Mouse (Mus musculus) v-Abl transformed pro-B cells (cell line): ENCODE measurements around the gene Cacna2d2.

Experiments
- in situ Hi-C, 2 experiments: fragments of 400-800 bp; cut with MboI; formaldehyde crosslinking; loops; one replicate each; pipeline ENCODE4 v1.15.1; 2025; ENCODE audit not compliant: unreplicated experiment in 2 of 2

Gene Cacna2d2

DNA sequence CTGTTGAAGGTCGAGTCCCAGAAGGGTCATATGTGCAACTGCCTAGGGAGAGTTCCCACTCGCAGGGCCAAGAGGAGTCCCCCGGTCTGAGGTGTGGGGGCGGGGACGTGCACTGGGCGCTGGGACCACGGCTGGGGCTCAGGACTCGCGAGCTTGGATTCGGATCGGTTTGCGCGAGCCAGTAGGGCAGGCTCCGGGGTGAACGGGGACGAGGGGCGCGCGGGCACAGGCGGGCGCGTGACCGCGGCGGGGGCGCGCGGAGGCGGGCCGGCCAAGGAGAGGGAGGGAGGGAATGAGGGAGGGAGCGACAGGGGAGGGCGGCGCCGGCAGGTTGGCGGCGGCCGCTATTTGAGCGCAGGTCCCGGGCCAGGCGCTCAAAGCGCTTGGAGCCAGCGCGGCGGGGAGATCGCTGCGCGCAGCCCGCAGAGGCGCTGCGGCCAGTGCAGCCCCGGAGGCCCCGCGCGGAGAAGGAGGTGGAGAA, at the start of gene Cacna2d2:
Gene Cacna2d2 (plus strand): TSS at position 122 of the 481 bp plus-strand sequence.
- in situ Hi-C loops = no loop called here

DNA sequence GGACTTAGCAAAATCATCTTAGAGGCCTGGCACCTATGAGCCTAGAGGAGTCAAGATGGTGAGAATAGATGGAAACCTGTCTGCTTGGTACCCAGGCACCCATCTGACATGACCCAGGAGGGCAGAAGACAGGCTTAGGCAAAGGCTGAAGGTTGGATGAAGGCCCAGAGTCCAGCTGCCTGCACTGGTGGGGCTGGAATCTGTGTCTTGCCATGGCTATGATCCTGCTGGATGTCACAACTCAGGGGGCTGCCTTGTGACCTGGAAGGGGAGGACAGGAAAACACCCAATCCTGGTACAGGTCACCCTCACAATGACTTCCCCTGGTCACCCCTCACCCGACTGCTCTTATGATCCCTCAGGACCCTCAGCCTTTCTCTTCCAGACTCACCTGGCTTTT, 44.6 kb upstream of the Cacna2d2 start:
- in situ Hi-C loops = loop anchor here (5.0 to 25.0 kb wide), 6 partner anchors 60 to 680 kb away; partner anchors contain the start of genes Cish (in 1 of the 2), Gnat1 (in 1 of the 2) and Slc38a3 (in 1 of the 2)

DNA sequence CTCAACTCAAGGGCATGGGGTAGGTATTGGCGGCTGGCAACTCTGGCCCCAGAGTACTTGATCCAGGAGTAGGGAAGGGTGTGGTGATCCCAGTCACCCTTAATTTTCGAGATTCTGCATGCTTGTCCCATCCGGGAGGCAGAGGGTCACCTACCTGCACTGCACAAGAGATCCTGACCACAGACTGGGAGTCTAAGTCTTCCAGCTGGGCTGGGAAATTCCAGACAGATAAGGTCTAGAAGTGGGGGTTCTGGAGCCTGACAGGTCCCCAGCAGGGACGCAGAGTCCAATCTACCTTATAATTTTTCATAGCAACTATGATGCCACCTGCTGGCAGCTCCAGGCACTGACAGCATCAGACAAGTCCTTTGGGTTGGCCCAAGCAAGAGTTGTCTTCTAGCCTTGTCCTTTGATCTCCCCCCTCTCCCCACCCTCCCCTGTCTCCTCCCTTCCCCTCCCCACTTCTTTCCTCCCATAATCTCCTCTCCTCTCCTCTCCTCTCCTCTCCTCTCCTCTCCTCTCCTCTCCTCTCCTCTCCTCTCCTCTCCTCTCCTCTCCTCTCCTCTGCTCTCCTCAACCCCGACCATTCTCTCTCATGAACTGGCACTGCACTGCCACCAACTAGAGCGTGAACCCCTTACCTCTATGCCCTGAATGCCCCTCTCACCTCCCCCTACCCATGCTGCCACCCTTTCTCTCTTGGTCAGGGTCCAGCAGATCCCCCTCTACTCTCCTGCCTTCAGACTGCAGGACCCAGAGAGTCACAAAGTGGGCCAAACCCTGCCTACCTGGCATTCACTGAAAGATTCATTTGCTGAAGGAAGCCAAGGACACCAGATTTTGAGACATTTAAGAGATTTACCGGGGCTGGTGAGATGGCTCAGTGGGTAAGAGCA, 43.3 kb upstream of the Cacna2d2 start:
- in situ Hi-C loops = loop anchor here (5.0 to 25.0 kb wide), 6 partner anchors 61 to 681 kb away; partner anchors contain the start of genes Cish (in 1 of the 2), Gnat1 (in 1 of the 2) and Slc38a3 (in 1 of the 2)

DNA sequence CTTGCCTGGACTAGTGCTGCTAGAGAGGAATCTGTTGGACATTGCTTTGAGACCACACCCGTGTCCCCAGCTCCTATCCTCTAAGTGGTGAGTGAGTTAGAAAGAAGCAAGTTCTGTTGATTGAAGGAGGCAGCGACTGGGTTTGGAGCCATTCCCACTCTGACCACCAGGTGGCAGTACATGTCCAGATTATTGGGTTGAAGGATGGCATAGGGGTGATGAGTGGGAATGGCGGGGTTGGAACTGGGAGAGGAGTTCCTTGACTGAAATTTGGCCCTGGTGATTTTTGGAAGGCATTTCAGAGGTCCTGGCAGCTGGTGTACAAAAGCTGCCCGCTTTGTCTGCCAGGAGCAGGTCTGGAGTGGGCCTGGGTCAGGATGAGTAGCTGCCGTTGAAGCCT, 41.8 kb upstream of the Cacna2d2 start:
- in situ Hi-C loops = loop anchor here (5.0 to 25.0 kb wide), 6 partner anchors 63 to 683 kb away; partner anchors contain the start of genes Cish (in 1 of the 2), Gnat1 (in 1 of the 2) and Slc38a3 (in 1 of the 2)

DNA sequence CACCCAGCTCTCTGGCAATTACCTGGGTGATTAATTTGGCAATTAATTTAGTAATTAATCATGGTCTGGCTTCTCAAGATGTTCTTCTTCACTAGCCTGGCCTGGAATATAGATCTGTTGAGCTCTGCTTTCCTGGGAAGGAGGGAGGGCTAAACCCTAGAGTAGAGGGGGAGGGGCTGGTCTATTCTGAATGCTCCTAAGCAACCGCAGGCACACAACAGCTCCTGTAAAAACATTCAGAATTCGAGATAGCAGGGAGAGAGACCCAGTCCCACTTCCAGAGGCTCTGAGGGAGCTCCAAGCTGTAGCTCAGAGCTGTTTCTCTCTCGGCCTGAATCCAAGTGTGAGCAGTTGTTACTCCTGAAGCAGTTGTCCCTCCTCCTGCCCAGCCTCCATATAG, 38.4 kb upstream of the Cacna2d2 start:
- in situ Hi-C loops = loop anchor here (5.0 to 25.0 kb wide), 2 partner anchors 151 to 301 kb away; partner anchors contain the start of gene Slc38a3 (in 1 of the 2)

DNA sequence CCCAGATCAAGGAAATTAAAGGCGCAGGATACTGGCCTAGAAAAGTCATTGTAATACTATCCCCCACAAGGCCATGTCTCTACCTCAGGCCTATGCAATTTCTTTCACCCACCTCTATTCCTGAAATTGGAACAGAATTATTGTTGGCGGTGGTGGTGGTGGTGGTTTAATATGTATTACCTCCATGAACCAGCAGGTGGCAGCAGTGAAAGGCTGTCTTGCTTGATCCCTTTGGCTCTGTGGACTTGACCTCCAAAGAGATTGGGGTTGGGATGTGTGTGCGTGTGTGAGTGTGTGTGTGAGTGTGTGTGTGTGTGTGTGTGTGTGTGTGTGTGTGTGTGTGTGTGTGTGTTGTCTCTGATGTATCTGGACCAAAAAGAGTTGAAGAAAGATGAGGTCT, 32.8 kb upstream of the Cacna2d2 start:
- in situ Hi-C loops = loop anchor here in 1 of 2 experiments (5.0 to 25.0 kb wide), 2 partner anchors 146 to 296 kb away; partner anchors contain the start of gene Slc38a3

DNA sequence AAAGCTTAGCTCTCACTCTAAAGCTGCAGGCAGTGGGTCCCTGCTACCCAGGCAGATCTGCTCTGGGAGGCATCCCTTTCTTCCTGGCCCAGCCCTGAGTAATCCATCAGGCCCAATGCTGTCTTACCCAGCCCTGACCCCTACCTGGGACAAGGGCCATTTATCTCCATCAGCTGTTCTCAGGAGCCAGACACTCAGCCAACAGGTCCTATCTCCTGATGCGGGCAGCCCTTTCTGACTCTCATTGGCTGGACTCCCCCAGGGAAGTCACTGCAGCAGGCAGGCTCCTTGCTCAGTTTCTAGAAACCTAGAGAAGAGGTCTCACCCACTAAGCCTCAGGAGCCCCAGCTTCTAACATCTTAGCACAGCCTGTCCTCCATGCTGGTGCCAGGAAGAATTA, 31.1 kb upstream of the Cacna2d2 start:
- in situ Hi-C loops = loop anchor here in 1 of 2 experiments (5.0 to 25.0 kb wide), 2 partner anchors 144 to 294 kb away; partner anchors contain the start of gene Slc38a3

DNA sequence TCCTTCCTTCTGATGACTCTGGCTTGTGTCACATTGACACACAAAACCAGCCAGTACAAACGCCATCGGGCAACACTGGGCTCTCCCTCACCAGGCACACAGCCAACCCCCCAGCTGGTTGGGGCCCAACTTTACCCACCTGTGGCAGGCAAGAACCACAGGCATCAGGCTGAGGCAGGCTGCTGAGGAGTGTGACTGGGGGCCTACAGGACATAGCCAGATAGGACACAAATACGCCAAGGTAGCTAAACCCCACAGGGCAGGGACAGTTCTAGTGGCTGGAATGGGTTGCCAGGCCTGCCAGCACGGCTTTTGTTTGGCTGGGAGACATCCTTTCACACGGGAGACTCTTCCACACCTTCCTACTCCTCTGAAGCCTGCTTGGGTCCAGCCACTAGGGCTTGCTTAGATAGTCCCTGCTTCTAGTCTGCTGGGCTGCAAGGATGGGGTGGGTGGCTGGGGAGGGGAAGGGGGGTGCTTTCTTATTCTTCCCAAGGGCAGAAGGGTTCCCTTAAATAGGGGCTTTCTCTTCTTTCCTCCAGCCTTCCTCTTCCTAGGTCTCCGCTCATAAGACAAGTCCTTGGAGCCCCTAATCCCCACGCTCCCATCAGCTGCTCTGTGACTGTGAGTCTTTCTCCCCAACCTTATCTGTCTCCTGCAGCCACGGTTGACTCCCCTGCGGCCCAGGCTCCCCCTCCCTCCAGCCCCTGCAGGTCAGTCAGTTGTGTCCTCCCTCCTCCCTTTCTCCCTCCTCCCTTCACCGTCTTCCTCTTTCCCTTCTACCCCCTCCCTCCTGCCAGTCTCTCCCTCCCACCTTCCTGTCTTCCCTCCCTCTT, 29.9 kb upstream of the Cacna2d2 start:
- in situ Hi-C loops = loop anchor here in 1 of 2 experiments (5.0 to 25.0 kb wide), 2 partner anchors 143 to 293 kb away; partner anchors contain the start of gene Slc38a3

DNA sequence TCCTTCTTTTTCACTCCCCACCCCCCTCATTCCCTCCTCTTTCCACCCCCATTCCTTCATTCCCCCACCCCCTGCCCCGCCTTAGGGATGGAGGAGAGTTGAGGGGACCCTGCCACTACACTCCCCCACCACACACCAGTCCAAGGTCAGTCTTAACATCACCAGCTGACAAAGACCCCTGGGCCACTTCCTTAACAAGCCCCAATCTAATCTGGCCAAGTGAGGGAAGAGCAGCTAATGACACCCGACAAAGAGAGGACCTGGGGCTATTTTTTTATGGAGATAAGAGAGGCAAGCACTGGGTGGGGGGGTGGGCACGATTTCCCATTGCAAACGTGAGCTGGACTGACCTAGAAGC, 29.3 kb upstream of the Cacna2d2 start:
- in situ Hi-C loops = loop anchor here in 1 of 2 experiments (25.0 kb wide), 1 partner anchor 292 kb away; the partner anchor contains the start of gene Slc38a3

DNA sequence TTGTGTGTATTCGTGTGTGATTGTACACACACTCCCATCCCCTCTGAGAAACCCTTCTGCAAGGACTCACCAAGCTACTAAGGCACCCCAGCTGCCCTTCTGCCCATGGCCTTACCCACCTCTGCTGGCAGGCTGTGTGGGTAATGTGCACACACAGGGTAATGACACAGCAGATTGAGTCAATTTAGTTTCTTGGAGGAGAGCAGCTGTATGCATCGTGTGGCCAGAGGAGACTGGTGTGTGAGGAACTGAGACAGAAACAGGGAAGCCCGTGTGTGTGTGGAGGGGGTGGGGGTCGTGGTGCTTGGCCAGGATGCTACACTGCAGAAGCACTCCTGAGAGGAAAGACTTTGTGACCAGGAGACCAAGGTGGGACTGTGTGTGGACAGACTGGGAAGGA, 27.0 kb upstream of the Cacna2d2 start:
- in situ Hi-C loops = loop anchor here in 1 of 2 experiments (25.0 kb wide), 1 partner anchor 290 kb away; the partner anchor contains the start of gene Slc38a3

DNA sequence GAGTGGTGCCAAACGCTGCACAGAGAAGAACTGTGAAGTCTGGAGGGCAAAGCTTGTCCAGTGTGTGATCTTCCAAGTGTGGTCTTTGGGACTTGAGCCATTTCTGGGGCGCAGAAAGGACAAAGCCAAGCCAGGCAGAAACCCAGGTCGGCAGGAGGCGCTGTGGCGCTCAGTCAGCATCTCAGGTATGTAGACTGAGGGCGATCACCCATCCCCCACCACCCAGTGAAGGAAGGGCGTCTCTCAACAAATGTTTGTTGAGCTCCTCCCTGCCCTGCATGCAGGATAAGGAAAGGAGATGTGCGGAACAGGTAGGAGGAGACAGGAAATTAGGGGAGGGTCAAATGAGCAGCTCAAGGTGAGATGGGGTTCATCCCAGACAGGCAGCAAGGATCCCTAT, 24.8 kb upstream of the Cacna2d2 start:
- in situ Hi-C loops = loop anchor here in 1 of 2 experiments (25.0 kb wide), 1 partner anchor 288 kb away; the partner anchor contains the start of gene Slc38a3

DNA sequence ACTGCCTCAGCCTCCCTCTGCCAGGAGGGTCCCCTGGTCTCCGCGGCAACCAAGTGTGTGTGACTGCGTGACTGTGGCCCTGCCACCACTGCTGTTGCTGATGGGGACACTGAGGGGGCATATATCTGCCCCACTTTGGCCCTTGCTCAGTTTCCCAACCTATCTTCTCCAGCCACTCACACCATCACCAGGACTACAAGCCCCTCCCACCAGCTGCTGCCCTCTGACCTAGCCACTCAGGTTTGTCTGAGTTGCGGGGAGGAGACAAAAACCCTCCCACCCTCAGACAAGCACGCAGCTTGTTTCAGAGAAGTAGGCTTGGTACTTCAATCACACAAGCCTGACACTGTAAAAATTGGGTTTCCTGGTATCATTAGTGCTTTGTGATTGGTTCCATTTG, 24.0 kb upstream of the Cacna2d2 start:
- in situ Hi-C loops = no loop called here

DNA sequence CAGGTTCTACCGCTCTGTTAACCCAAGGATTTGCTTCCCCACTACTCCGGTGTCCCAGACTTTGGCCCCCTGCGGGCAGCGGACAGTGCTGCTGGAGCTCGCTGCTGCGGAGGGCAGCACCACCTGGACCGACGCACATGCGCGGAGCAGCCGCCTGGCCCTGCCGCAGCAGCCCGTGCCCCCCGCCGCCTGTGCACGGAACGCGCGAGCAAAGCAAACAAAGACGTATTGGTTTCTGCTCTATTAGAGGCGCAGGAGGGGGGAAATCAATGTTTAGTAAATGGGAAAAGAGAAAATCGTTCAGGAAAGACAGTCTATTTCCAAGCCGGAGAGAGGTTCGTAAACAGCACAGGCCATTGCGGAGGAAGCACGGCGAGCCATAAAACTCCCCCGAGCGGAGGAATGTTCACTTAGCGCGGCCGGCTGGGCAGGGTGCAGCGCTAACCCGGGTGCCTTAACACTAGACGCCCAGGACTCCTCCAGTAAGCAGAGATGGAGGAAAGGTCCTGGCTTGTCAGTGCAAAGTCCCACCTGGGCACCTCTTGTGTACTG, 21.4 kb upstream of the Cacna2d2 start:
- in situ Hi-C loops = no loop called here

DNA sequence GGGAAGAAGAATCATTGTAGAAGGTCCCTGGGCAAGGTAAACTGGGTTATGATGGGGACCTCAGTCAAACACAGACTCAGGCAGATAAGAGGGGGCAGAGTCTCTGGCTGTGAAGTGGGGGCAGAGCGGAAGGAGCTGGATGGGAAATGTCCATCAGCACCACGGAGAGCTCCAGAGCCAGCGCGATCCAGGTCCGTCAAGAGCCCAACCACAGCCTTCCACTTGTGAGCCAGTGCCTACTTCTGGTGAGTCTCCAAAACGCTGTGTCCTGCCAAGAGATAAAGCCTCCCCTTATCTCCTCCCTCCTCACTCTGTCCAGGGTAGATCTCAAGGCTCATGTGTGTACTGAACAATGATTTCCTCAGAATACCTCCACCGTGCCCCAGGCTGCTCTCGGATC, 17.7 kb upstream of the Cacna2d2 start:
- in situ Hi-C loops = no loop called here

DNA sequence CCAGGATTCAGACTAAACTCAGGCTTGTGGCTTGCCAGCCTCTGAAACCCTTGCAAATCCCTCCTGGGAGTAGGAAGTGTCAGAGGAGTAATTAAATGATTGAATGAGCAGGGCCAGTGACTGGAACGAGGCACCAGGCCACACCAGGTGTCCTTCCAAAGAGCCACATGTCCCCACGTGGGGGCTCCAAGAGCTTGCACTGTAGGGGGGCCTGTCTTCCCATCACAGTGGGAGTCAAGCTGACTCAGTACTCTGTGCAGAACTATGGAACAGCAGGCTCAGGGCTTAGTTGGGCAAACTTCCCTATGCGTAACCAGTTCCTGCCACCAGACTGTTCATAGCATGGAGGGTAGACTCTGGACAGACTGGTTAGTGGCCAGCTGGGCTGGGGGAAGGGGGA, 15.0 kb upstream of the Cacna2d2 start:
- in situ Hi-C loops = no loop called here

DNA sequence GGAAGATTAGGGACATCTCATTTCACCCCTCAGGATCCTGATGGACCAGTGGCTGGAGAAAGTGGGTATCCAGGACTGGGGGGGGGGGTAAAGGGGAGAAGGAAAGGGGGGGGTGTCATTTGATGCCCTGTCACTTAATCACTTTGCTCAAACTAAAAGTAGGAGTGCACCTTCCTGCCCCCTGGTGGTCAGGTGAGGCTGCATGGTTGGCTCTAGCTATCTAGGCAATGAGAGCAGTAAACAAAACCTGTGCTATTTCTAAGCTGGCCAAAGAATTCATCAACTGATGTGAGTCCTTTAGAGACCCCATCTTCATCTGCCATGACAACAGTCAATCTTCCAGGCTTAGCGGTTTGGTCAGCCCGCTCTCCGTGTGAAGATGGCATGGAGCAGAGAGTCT, 12.7 kb upstream of the Cacna2d2 start:
- in situ Hi-C loops = no loop called here

DNA sequence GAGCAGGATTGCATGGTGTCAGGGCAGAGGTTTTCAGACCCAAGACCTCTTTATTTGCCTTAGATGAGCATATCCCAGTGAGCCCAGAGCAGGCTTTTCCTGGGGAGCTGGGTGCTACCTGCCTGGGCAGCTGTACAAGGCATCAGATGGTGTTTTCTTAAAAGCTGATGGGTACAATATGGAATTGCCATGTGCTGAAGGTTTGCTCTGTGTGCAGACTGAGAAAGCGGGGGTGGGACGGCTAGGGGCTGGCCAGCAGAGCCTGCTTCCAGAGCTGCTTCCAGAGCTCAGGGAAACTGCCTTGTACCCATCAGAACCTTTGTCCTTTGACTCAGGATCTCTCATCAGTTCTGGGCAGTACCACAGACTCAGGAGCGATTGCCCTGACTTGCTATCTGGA, 11.7 kb upstream of the Cacna2d2 start:
- in situ Hi-C loops = no loop called here

DNA sequence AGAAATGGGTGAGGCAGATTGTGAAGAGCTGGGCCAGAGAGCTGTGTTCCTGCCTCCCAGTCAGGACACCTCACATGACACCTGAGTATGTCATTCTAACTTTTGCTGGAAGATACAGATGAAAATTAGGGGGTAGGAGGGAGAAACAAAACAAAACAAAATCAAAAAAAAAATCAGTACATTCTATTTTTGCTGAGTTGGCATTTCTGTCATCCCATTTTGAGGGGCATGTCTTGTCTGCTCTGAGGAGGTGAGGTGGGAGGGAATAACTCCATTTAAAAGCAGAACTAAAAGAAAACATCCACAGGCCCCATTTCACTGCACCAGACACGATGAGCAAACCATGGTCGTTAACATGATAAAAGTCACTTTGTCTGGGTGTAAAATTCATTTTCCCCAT, 11.1 kb upstream of the Cacna2d2 start:
- in situ Hi-C loops = no loop called here

DNA sequence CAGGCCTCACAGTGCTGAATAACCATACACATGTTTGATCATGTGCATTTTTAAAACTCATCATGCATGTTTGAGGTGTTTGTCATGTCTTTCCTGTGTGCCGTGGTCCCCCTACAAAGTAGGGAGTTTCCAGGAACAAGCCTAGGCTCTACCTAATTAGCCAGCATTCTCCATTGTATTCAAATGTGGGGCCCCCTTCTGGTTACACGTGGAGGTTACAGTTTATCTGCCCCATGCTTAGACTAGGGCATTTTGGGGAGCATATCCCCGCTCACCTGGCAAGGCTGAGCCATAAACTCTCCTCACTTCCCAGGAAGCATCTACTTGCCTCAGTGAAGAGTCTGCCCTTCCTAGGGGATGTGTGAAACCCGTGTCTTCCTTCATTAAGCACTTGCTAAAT, 3.0 kb upstream of the Cacna2d2 start:
- in situ Hi-C loops = no loop called here

DNA sequence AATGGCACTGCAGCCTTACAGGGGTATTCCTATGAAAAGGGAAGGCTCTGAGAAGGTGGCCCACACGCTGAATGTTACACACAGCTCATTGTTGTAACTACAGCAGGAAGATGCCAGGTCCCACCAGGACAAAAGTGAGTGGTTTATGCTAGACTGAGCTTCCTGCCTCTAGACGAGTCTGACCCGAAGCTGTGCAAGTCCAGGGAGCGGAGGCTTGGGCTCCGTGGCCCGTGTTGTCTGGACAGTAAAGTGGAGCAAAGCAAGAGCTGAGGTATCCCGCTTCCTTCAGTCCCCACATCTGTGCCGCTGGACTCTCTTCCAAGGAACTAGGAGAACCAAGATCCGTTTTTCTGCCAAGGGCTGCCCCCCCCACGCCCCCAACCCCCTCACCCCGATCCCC, 444 bp upstream of the Cacna2d2 start:
- in situ Hi-C loops = no loop called here
